ENCODE assay signal across 24 mouse cellular contexts in the genomic region with DNA sequence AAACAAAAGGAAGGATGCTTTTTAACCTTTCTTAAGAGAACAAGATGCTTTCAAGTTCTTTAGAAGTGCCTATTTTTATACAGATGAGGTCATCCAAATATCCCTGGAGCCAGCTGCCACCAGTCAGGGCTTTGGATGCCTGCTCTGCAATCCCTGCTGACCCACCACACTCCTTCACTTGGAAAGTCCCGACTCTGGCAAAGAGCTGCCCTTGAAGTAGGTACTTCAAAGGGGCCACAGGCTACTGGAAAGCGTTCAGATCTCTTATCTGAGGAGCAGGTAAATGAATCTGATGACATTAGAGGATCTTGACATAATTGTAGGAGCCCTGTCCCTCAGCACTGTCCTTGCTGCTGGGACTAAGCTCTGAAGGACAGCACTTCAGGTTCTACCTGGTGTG.
DNase-seq lines count a peak whose midpoint lies in the region; ATAC-seq lines count a peak whose summit lies in the region.
"Had no signal": no experiment of that assay in that cellular context is flagged by ENCODE, and none has a peak within 500 bp of the region (broad histone marks: within the 10 kb centered on the region; RNA-seq: fewer than 3 reads in every experiment).

No protein-coding gene starts in this region.

- H3K27ac ChIP-seq in heart, embryonic 10.5 days = no peak overlapping the region
- H3K27ac ChIP-seq in lung, embryonic 16.5 days (ENCODE audit: low read length) = 0 out of 2 replicates have a peak overlapping the region, but pooled peaks have one; percentile 22
- H3K27ac ChIP-seq in midbrain, embryonic 15.5 days = no peak overlapping the region
- H3K27ac ChIP-seq in limb, embryonic 10.5 days = no peak overlapping the region
- H3K27ac ChIP-seq: embryonic facial prominence, embryonic 15.5 days; forebrain, embryonic 10.5 days; gastrocnemius, adult 2 months; kidney, embryonic 15.5 days; limb, embryonic 12.5 days; liver, embryonic 12.5 days; midbrain, embryonic 12.5 days; neural tube, embryonic 15.5 days had no signal

- no peak overlapping the region for H3K4me2 ChIP-seq in lung, embryonic 16.5 days (ENCODE audit: low read depth, low read length)
- no peak overlapping the region for H3K4me2 ChIP-seq in midbrain, embryonic 15.5 days
- H3K4me2 ChIP-seq: embryonic facial prominence, embryonic 15.5 days; kidney, embryonic 15.5 days; limb, embryonic 12.5 days; liver, embryonic 12.5 days; midbrain, embryonic 12.5 days; neural tube, embryonic 15.5 days had no signal

- DNase-seq in adrenal gland, adult 2 months = peak; percentile 63
- no peak for DNase-seq in adrenal gland, postnatal 25 days
- peak; percentile 17 for DNase-seq in heart, postnatal 4 days
- no peak for DNase-seq in heart, embryonic 10.5 days (ENCODE audit: low spot score)
- peak; percentile 39 for DNase-seq in naive thymus-derived CD4-positive, alpha-beta T cell, adult 2 months (ENCODE audit: low read depth)
- no peak for DNase-seq in limb, embryonic 10.5 days (ENCODE audit: low spot score)
- DNase-seq: cerebellum, adult 2 months; cerebellum, postnatal 36 days; gastrocnemius, adult 2 months; right cerebral cortex, postnatal 4 days; thymus, adult 2 months had no signal

- H3K36me3 ChIP-seq in heart, embryonic 10.5 days = no peaks in the 10 kb centered on the region
- no peaks in the 10 kb centered on the region for H3K36me3 ChIP-seq in lung, embryonic 16.5 days (ENCODE audit: control insufficient read depth, insufficient read depth, low read length)
- H3K36me3 ChIP-seq in midbrain, embryonic 15.5 days (replicated peaks) = no peaks in the 10 kb centered on the region
- no peaks in the 10 kb centered on the region for H3K36me3 ChIP-seq in limb, embryonic 10.5 days
- H3K36me3 ChIP-seq: embryonic facial prominence, embryonic 15.5 days; forebrain, embryonic 10.5 days; kidney, embryonic 15.5 days; limb, embryonic 12.5 days; liver, embryonic 12.5 days; midbrain, embryonic 12.5 days; neural tube, embryonic 15.5 days had no signal

- ATAC-seq in lung, embryonic 16.5 days (ENCODE audit: low read depth) = peak; percentile 81
- no peak for ATAC-seq in midbrain, embryonic 15.5 days (replicated peaks)
- ATAC-seq: hindbrain, embryonic 16.5 days; intestine, embryonic 16.5 days; liver, embryonic 12.5 days had no signal

- H3K4me1 ChIP-seq in heart, embryonic 10.5 days = peaks cover 3% of the 10 kb centered on the region; the same call in 1 of the 2 replicates
- H3K4me1 ChIP-seq in lung, embryonic 16.5 days (replicated peaks; ENCODE audit: control insufficient read depth, insufficient read depth, low read length) = no peaks in the 10 kb centered on the region
- no peaks in the 10 kb centered on the region for H3K4me1 ChIP-seq in midbrain, embryonic 15.5 days
- H3K4me1 ChIP-seq in limb, embryonic 10.5 days = no peaks in the 10 kb centered on the region
- H3K4me1 ChIP-seq: embryonic facial prominence, embryonic 15.5 days; forebrain, embryonic 10.5 days; kidney, embryonic 15.5 days; limb, embryonic 12.5 days; liver, embryonic 12.5 days; midbrain, embryonic 12.5 days; neural tube, embryonic 15.5 days had no signal

- H3K4me3 ChIP-seq in heart, embryonic 10.5 days = no peak overlapping the region
- H3K4me3 ChIP-seq in lung, embryonic 16.5 days (ENCODE audit: low read length) = no peak overlapping the region
- no peak overlapping the region for H3K4me3 ChIP-seq in midbrain, embryonic 15.5 days
- H3K4me3 ChIP-seq in limb, embryonic 10.5 days = no peak overlapping the region
- H3K4me3 ChIP-seq: embryonic facial prominence, embryonic 15.5 days; forebrain, embryonic 10.5 days; gastrocnemius, adult 2 months; kidney, embryonic 15.5 days; limb, embryonic 12.5 days; liver, embryonic 12.5 days; midbrain, embryonic 12.5 days; myocyte; neural tube, embryonic 15.5 days had no signal

- WGBS in heart, embryonic 10.5 days = 30% methylated on average over 2 of the region's 2 CpGs
- 32% methylated on average over 2 of the region's 2 CpGs for WGBS in lung, embryonic 16.5 days
- WGBS in midbrain, embryonic 15.5 days = 69% methylated on average over 2 of the region's 2 CpGs
- WGBS in limb, embryonic 10.5 days = 46% methylated on average over 2 of the region's 2 CpGs

- no peaks in the 10 kb centered on the region for H3K9me3 ChIP-seq in heart, embryonic 10.5 days
- H3K9me3 ChIP-seq in lung, embryonic 16.5 days (ENCODE audit: control insufficient read depth, low read length) = no peaks in the 10 kb centered on the region
- no peaks in the 10 kb centered on the region for H3K9me3 ChIP-seq in midbrain, embryonic 15.5 days
- H3K9me3 ChIP-seq in limb, embryonic 10.5 days (replicated peaks) = no peaks in the 10 kb centered on the region
- H3K9me3 ChIP-seq: embryonic facial prominence, embryonic 15.5 days; forebrain, embryonic 10.5 days; kidney, embryonic 15.5 days; limb, embryonic 12.5 days; liver, embryonic 12.5 days; midbrain, embryonic 12.5 days; neural tube, embryonic 15.5 days had no signal

- peaks cover 13% of the 10 kb centered on the region for H3K27me3 ChIP-seq in heart, embryonic 10.5 days (ENCODE audit: insufficient read depth, poor library complexity, severe bottlenecking)
- H3K27me3 ChIP-seq in lung, embryonic 16.5 days (ENCODE audit: control insufficient read depth, insufficient read depth, low read depth, low read length) = no peaks in the 10 kb centered on the region
- H3K27me3 ChIP-seq in midbrain, embryonic 15.5 days (replicated peaks) = no peaks in the 10 kb centered on the region
- no peaks in the 10 kb centered on the region for H3K27me3 ChIP-seq in limb, embryonic 10.5 days (ENCODE audit: low read depth, poor library complexity, severe bottlenecking)
- H3K27me3 ChIP-seq: CH12.LX; embryonic facial prominence, embryonic 15.5 days; kidney, embryonic 15.5 days; limb, embryonic 12.5 days; liver, embryonic 12.5 days; midbrain, embryonic 12.5 days; neural tube, embryonic 15.5 days had no signal

- H3K9ac ChIP-seq in lung, embryonic 16.5 days (ENCODE audit: low read length) = no peak overlapping the region
- no peak overlapping the region for H3K9ac ChIP-seq in midbrain, embryonic 15.5 days
- H3K9ac ChIP-seq: embryonic facial prominence, embryonic 15.5 days; kidney, embryonic 15.5 days; limb, embryonic 12.5 days; liver, embryonic 12.5 days; midbrain, embryonic 12.5 days; neural tube, embryonic 15.5 days had no signal

Comparison
In these comparisons a context has a peak if more than half of its experiments do, and no peak if none do; other contexts are left out.
1. DNase-seq: peak in adrenal gland, adult 2 months (single experiment), heart, postnatal 4 days (single experiment) and naive thymus-derived CD4-positive, alpha-beta T cell, adult 2 months (single experiment); none in adrenal gland, postnatal 25 days (single experiment), heart, embryonic 10.5 days (single experiment) and limb, embryonic 10.5 days (single experiment).